Mouse (Mus musculus): Measurements from ENCODE around the gene Hfe.
"Not testable (repeated sequence)": the region's sequence is repeated elsewhere in the genome, so short reads cannot be mapped to it uniquely, and the experiment has no call there.

The Hfe gene

GRCm38 (mm10) chr13:23682947-23683754, 27.5 kb downstream of the Hfe start:
- not testable (repeated sequence) for DNase-seq

GRCm38 (mm10) chr13:23682623-23682946, 28.1 kb downstream of the Hfe start:
- DNase-seq, result no peak

- no peak for DNase-seq
Observed at GRCm38 (mm10) chr13:23681990-23682582, 28.6 kb downstream of the Hfe start.

GRCm38 (mm10) chr13:23662536-23662935, 48.1 kb downstream of the Hfe start:
- no peak for DNase-seq

- DNase-seq, result no peak
Observed at GRCm38 (mm10) chr13:23659636-23660366, 50.9 kb downstream of the Hfe start.
